Mouse (Mus musculus): Measurements from ENCODE around the gene Zc3h12b. TPM values are rescaled to one million over a fixed set of nuclear protein-coding genes. Genes with fewer than 3 reads are reported as not detected.

The Zc3h12b gene
- total and polyA plus RNA-seq, 3 experiments: 0.04 to 0.16 TPM; not detected in 1

DNA sequence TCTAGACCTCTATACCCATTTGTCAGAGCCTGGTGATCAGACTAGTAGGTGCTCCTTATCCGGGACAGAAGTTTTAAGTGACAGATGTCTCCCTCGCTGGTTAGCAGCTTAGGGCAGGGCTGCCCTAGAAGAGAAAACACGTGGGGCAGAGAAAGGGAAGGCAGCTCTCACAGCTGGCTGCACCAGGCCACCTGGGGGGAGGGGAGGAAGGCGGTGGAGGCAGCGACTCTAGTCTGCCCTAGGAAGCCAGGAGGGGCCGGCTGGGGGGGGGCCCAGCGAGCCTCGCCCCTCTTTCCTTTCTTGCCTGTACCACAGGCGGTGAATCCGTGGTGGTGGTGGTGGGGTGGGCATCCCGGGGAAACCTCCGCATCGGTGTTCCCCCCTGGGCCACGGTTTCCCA, 141.3 kb downstream of the Zc3h12b start:
- Histone ChIP-seq H3K4me1 (ENCODE audit: control insufficient read depth in 1 of 2, insufficient read depth in 2 of 2) (no peaks in the 10 kb centered on the region), H3K27ac (ENCODE audit: insufficient read depth, low read depth) (no peak overlapping the region), H3K4me2 (ENCODE audit: insufficient read depth, low read depth, poor library complexity, severe bottlenecking) (no peak overlapping the region), H3K79me2 (replicated peaks; ENCODE audit: control insufficient read depth, extremely low read depth, insufficient read depth, poor library complexity, severe bottlenecking) (no peaks in the 10 kb centered on the region), H3K9ac (ENCODE audit: insufficient read depth, low read depth) (no peak overlapping the region), H3K36me3 (replicated peaks in 1 of 2; ENCODE audit: control insufficient read depth in 1 of 2, insufficient read depth in 1 of 2, low read length in 1 of 2) (no peaks in the 10 kb centered on the region), H3K27me3 (replicated peaks) (no peaks in the 10 kb centered on the region), H3K4me3 (replicated peaks in 1 of 3; ENCODE audit: low read depth in 2 of 3, low read length in 2 of 3, poor library complexity in 1 of 3) (no peak overlapping the region), H3K9me3 (replicated peaks; ENCODE audit: low read length) (peaks cover 2% of the 10 kb centered on the region)
- dilution Hi-C loops (cut with MboI; ENCODE audit: extremely low pct_ligation_motif_present, extremely low pct_unique_long_range_greater_than_20kb, low sequenced_read_pairs) (no loop called here), in situ Hi-C loops (cut with MboI; ENCODE audit: low pct_ligation_motif_present, low pct_unique_long_range_greater_than_20kb, low sequenced_read_pairs) (no loop called here)
- peak; percentile 6 for DNase-seq (ENCODE audit: extremely low read depth)
- TF ChIP-seq RAD21 (IDR thresholded peaks at IDR 0.05; ENCODE audit: low read depth, low read length): no peak
- TF ChIP-seq TCF12 (IDR thresholded peaks at IDR 0.05; ENCODE audit: low read depth, low read length): no peak
- TF ChIP-seq MAZ (IDR thresholded peaks at IDR 0.05; ENCODE audit: low read depth, low read length): no peak
- no peak for TF ChIP-seq ELF1 (IDR thresholded peaks at IDR 0.05; ENCODE audit: low read depth, low read length)
- TF ChIP-seq POLR2AphosphoS2 (IDR thresholded peaks at IDR 0.05; ENCODE audit: low read depth, low read length): no peak
- no peak for TF ChIP-seq CTCF (conservative IDR thresholded peaks at IDR 0.05 in 1 of 2, IDR thresholded peaks at IDR 0.05 in 1 of 2; ENCODE audit: low read depth in 2 of 2, low read length in 2 of 2)
- no peak for TF ChIP-seq ZNF384 (IDR thresholded peaks at IDR 0.05; ENCODE audit: low read depth, low read length)
- no peak for TF ChIP-seq UBTF (IDR thresholded peaks at IDR 0.05; ENCODE audit: low read depth, low read length)
- TF ChIP-seq RCOR1 (conservative IDR thresholded peaks at IDR 0.05; ENCODE audit: low read depth, low read length): no peak
- no peak for TF ChIP-seq ZMIZ1 (IDR thresholded peaks at IDR 0.05; ENCODE audit: low read depth, low read length)
- TF ChIP-seq CHD1 (IDR thresholded peaks at IDR 0.05; ENCODE audit: low read depth, low read length): no peak

DNA sequence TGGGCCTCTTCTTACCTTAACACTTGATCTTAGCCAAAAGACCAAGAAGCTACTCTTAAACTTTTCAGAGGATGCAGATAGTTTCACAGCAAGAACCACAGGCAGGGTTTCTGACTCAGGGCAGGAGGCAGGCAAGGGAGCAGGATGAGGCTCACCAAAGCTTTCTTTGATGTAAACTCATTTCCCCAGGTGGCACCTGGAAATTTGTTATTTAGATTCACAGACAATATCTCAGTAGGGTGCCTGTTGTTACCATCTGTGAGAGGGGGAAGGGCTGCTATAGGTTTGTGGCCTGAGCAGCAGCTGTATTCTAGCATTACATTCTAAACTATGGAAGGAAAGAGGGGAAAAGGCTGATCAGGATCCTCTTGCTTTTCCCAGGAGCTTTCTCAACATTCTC, 169.6 kb downstream of the Zc3h12b start:
- Histone ChIP-seq H3K9ac (ENCODE audit: insufficient read depth, low read depth) (no peak overlapping the region), H3K9me3 (replicated peaks; ENCODE audit: low read length) (no peaks in the 10 kb centered on the region), H3K27ac (ENCODE audit: insufficient read depth, low read depth) (no peak overlapping the region), H3K27me3 (replicated peaks) (no peaks in the 10 kb centered on the region), H3K79me2 (replicated peaks; ENCODE audit: control insufficient read depth, extremely low read depth, insufficient read depth, poor library complexity, severe bottlenecking) (no peaks in the 10 kb centered on the region), H3K4me3 (replicated peaks in 1 of 3; ENCODE audit: low read depth in 2 of 3, low read length in 2 of 3, poor library complexity in 1 of 3) (no peak overlapping the region), H3K4me1 (ENCODE audit: control insufficient read depth in 1 of 2, insufficient read depth in 2 of 2) (no peaks in the 10 kb centered on the region), H3K4me2 (ENCODE audit: insufficient read depth, low read depth, poor library complexity, severe bottlenecking) (no peak overlapping the region), H3K36me3 (replicated peaks in 1 of 2; ENCODE audit: control insufficient read depth in 1 of 2, insufficient read depth in 1 of 2, low read length in 1 of 2) (no peaks in the 10 kb centered on the region)
- dilution Hi-C loops (cut with MboI; ENCODE audit: extremely low pct_ligation_motif_present, extremely low pct_unique_long_range_greater_than_20kb, low sequenced_read_pairs): no loop called here
- no peak for DNase-seq (ENCODE audit: extremely low read depth)
- TF ChIP-seq TBP (conservative IDR thresholded peaks at IDR 0.05; ENCODE audit: low read depth, low read length): no peak
- TF ChIP-seq ZNF384 (IDR thresholded peaks at IDR 0.05; ENCODE audit: low read depth, low read length): no peak
- TF ChIP-seq RAD21 (IDR thresholded peaks at IDR 0.05; ENCODE audit: low read depth, low read length): no peak
- no peak for TF ChIP-seq ZMIZ1 (IDR thresholded peaks at IDR 0.05; ENCODE audit: low read depth, low read length)
- no peak for TF ChIP-seq HCFC1 (IDR thresholded peaks at IDR 0.05; ENCODE audit: low read depth, low read length)
- TF ChIP-seq CTCF (conservative IDR thresholded peaks at IDR 0.05 in 1 of 2, IDR thresholded peaks at IDR 0.05 in 1 of 2; ENCODE audit: low read depth in 2 of 2, low read length in 2 of 2): no peak
- TF ChIP-seq USF1 (IDR thresholded peaks at IDR 0.05; ENCODE audit: low read depth, low read length): no peak
- no peak for TF ChIP-seq SIN3A (IDR thresholded peaks at IDR 0.05; ENCODE audit: low read length)
- TF ChIP-seq KAT2A (IDR thresholded peaks at IDR 0.05; ENCODE audit: insufficient replicate concordance, low read length): no peak
- TF ChIP-seq NRF1 (IDR thresholded peaks at IDR 0.05; ENCODE audit: low read depth, low read length): no peak
- no peak for TF ChIP-seq NELFE (IDR thresholded peaks at IDR 0.05; ENCODE audit: low read depth, low read length)
- TF ChIP-seq ELF1 (IDR thresholded peaks at IDR 0.05; ENCODE audit: low read depth, low read length): no peak
- no peak for TF ChIP-seq SMC3 (IDR thresholded peaks at IDR 0.05; ENCODE audit: low read depth, low read length)
- TF ChIP-seq RCOR1 (conservative IDR thresholded peaks at IDR 0.05; ENCODE audit: low read depth, low read length): no peak
- no peak for TF ChIP-seq EP300 (IDR thresholded peaks at IDR 0.05; ENCODE audit: low read length)
- in situ Hi-C loops (cut with MboI; ENCODE audit: low pct_ligation_motif_present, low pct_unique_long_range_greater_than_20kb, low sequenced_read_pairs): no loop called here
